Mouse (Mus musculus): ENCODE results near the gene 4930451I11Rik.

The 4930451I11Rik gene

GRCm38 (mm10) chr7:126799468-126800268 lies 31.8 kb downstream of the 4930451I11Rik start:
- ATAC-seq (ENCODE audit: low TSS enrichment), result peak; percentile 61

- peak; percentile 80 for ATAC-seq (ENCODE audit: low TSS enrichment)
These were observed 32.4 kb downstream of the 4930451I11Rik start for GRCm38 (mm10) chr7:126799050-126799467.

DNA sequence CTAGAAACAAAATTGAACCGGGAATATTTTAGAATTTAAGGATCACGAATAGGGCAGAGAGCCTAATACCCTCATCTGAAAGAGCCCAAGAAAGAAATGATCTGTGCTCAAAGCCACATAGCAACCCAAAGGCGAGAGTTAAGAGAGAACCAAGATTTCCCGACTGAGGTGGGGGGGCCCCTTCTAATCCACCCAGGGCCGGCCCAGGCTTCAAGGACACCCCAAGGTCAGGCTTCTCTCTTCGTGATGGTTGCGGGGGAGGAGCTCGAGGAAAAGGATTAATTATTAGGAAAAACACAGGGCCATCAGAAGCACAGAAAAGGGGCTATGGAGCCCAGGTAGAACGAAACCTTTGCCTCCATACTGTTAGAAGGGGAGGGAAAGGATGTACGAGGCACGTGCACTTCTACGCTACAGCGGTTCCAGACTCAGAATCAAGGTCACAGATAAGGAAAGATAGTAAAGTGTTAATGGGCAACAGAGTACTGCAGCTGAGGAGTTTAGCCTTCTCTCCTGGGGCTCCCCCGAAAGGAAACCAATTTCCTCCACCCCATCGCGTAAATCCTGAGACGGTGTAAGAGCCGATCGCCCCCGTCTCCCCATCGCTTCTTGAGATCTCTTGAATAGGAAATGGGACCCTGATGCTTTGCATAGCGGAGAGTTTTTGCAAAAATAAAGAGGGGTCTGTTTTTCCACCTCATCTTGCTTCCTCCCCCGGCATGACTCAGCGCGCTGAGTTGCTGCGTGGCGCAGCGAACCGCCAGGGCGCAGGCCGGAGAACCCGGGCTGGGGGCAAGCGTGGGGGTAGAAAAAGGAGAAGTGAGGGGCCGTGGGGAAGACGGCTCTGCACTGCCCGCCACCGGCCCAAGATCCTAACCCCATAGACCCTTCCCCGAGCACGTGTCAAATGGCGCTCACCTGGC lies 33.1 kb downstream of the 4930451I11Rik start:
- ATAC-seq (ENCODE audit: low TSS enrichment), result peak; percentile 0; the same call in 1 of the 2 replicates

DNA sequence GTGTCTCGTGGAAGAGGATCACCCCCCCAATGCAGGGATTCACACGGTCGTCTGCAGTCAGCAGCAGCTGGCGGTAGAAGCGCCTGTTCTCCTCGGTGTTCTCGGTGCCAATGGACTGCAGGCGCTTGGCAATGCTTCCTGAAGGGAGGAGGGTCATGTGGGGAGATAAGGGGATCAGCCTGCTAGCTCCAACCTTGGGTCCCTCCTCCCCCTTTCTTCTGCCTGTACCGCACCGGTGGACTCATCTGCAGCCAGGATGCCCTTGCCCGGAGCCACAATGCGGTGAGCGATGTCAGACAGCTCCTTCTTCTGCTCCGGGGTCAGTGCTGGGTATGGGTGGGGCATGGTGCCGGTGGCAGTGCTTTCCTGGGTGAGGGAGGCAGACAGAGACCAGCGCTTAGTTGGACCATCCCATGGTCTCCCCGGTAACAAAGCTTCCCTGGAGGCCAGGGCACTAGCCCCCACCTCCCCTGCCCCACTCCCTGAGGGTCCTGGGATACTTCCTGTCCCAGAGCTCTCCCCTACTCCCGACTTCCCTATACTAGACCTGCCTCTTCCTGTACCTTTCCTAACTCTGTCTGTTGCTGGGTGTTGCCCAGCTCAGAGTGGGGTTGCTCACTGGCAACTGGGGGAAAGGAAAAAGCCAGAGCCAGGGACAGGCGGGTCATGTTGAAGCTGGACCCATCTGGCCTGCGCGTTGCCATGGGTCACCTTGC lies 33.9 kb downstream of the 4930451I11Rik start, which contains the start of gene Fam57b:
Gene Fam57b (plus strand): TSS at position 258 of the 716 bp plus-strand sequence.
- no peak for ATAC-seq (ENCODE audit: low TSS enrichment)

DNA sequence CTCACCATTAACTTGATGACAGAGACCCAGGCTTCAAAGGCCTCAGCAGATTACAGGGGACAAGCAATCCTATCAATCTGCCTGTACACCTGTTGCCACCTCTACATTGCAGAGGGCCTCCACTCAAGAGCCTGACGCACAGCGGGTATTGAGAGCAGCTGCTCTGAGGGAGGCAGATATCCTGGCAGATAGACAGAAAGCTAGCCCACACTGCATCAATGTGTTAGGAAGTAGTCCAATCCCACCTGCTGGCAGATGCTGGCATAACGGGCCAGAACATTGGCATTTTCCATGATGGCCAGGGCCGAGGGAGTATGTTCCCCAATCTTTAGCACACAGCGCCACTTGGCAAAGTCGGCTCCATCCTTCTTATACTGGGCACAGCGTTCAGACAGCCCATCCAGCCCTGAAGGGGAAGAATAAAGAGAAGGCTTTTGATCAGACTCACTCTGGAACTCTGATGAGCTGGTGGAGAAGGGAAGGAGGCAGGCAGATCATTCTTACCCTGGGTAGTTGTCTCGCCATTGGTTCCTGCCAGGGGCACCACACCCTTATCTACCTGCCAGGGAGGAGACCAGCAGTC lies 35.0 kb downstream of the 4930451I11Rik start:
- no peak for ATAC-seq (ENCODE audit: low TSS enrichment)

GRCm38 (mm10) chr7:126795387-126796317 lies 35.8 kb downstream of the 4930451I11Rik start:
- ATAC-seq (ENCODE audit: low TSS enrichment), result no peak

DNA sequence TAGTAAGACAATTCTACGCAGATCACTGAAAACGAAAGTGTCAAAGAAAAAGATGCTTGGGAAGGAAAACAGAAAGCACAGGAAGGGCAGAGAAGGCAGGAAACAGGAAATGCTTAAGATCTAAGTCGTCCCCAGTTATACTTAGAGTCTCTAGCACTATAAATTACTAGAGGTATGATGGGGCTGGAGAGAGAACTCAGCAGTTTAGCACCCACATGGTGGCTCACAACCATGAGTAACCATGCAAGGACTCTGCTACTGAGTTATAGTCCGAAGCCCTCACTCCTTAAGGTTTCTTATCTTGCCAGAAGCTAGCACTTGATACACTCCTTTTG lies 37.2 kb downstream of the 4930451I11Rik start:
- no peak for ATAC-seq (ENCODE audit: low TSS enrichment)

DNA sequence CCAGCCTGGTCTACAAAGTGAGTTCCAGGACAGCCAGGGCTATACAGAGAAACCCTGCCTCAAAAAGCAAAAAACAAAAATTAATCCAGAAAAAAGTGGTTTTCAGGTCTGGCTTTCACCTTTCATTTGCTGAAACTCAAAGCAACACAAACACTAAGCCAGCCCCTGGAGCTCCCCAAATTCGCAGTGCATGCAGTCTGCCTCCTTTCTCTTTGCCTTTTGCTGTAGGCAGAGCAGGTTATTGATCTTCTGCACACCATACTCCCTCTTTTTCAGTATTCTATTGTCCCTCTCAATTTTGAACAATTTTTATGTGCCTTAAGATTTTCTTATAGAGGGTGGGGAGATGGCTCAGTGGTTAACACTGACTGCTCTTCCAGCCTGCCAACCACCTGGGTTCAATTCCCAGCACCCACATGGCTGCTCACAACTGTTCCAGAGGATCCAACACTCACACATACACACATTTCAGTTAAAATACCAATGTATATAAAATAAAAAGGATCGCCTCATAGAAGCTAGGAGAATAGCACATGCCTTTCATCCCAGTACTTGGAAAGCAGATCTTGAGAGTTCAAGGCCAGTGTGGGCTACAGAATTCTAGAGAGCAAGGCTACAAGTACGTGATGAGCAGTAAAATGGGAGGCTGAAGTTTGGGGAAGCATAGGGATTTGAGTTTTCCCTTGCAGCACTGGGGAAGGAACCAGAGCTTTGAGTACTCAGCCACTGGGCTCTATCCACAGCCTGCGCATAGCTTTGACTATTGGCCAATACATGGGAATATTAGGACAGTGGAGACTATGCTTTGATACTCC lies 37.8 kb downstream of the 4930451I11Rik start:
- ATAC-seq (ENCODE audit: low TSS enrichment), result no peak

DNA sequence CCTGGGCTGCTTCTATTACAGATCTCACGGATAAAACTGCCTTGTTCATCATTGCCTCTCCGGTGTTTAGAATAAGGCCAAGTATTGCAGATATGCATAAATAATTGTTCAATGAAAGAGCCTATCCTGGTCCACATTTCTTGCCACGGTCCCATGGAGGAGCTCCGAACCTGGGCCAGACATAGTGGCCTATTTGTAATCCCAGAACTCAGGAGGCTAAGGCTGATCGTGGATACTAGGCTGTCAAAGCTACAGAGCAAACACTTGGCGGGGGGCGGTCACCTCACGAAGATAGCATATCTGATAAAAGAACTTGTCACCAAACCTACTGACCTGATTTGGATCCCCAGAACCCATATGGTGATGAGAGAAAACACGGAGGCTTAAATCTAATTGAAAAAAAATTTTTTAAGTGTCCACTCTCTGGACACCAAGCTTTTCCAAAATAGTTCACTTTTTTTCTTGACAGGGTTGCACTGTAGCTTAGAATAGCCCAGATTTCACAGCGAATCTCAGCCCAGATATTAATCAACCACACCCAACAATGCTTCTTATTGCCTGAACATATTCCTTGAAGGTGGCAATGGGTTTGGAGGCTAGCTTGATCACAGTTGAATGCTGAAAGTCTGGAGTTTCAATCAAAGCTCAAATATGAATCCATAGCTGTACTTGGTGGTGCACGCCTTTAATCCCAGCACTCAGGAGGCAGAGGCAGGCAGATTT lies 38.6 kb downstream of the 4930451I11Rik start:
- no peak for ATAC-seq (ENCODE audit: low TSS enrichment)

DNA sequence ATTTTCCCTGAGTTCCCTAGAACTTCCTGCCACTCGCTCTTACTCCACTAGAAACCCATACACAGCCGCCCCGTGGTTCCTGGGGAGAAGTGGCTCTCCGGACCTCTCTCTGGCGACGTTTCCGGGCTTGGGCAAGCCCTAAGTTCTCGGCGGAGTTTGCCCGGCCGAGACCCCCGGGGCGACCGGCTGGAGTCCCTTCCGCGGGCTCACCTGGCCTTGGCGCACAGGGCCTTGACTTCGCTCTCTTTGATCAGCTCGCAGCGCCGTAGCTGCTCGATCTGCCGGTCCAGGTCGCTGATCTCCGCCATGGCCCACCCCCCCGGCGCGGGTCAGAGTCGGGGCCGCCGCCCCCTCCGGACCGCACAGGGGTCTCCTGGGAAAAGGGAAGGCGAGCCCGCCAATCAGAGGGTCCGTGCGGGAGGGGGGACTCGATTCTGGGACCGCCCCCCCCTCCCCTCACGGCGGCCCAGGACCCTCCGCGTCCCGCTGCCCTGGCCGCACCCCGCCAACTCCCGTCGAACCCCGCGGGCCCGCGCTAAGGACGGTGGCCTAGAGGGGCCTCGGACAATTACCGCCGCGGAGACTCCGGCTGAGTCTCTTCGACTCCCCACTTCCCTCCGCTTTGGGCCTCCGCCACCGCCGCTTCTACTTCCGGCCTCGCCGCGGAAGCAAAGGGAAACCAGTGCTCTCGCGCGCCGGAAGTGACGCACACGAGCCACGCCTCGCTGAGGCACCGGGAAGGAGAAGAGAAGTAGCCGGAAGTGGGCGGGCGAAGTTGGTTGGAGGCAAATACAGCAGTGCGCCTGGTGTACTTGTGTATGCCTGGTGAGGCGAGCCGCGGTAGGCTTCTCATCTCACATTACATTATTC lies 39.4 kb downstream of the 4930451I11Rik start, which contains the start of gene Ppp4c:
Gene Ppp4c (minus strand): TSS at position 646 of the 870 bp plus-strand sequence.
- peak; percentile 92 for ATAC-seq (ENCODE audit: low TSS enrichment)

DNA sequence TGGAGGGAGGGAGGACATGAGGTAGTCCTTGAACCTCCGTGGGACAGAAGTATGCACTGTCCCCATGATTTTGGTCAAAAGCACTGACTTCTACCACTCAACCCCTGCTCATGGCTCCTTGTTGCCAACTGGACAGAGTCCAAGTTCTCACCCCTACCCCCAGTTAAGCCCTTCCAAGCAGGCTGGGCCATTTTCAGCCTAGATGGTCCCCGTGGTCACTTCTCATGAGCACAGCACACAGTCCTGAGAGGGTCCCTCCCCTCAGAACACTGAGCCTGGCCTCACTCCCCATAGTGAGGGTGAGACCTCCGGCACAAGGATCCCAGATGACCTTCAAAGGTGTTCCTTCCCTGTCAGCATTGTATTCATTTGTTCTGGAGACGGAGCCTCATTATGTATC lies 42.3 kb downstream of the 4930451I11Rik start:
- no peak for ATAC-seq (ENCODE audit: low TSS enrichment)

GRCm38 (mm10) chr7:126786142-126786541 lies 45.3 kb downstream of the 4930451I11Rik start:
- no peak for ATAC-seq (ENCODE audit: low TSS enrichment)

DNA sequence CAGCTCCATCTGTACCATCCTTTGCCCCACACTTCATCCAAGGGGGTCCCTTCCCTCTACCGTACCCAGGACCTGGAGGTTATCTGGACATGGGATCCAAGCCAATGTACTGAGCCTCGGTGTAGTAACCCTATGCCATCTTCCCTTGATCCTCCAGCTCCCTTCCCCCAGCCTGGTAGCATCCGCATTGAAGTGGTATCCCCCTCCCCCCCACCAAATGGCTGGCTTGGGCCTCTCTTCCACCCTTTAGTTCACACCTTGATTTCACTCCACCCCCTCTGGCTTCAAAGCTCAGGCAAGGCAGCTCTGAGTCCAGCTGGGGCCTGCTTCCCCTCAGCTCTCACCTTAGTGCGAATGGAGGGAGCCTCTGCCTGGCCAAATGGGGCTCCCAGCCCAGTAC lies 46.4 kb downstream of the 4930451I11Rik start:
- ATAC-seq (ENCODE audit: low TSS enrichment), result no peak

DNA sequence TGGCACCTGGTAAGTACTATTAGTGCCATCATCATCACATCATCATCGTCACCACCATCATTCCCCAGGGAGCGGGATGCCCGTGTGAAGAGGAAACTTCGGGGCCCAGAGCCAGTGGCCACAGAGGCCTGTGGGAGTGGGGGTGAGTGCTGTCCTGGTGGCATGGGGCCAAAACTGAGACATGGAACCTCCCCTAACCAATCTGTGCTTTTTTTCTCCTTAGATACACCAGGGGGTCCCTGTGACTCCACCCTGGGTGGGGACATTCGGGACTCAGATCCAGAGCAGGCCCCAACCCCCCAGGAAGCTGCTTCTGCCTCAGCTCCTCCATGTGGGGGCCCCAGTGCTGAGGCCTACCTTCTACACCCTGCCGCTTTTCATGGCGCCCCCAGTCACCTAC lies 47.0 kb downstream of the 4930451I11Rik start:
- ATAC-seq (ENCODE audit: low TSS enrichment), result no peak

DNA sequence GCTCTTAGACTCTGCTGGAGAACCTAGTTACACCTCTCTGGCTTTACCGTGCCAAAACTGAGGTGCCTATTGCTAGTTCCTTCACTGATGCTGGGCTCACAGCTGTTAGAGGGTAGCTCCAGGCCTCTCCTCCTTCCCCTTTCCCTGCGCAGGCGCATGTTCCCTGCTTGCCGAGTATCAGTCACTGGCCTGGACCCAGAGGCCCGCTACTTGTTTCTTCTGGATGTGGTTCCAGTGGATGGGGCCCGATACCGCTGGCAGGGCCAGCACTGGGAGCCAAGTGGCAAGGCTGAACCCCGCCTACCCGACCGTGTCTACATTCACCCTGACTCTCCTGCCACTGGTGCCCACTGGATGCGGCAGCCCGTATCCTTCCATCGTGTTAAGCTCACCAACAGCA lies 48.7 kb downstream of the 4930451I11Rik start:
- no peak for ATAC-seq (ENCODE audit: low TSS enrichment)

GRCm38 (mm10) chr7:126781661-126782370 lies 49.6 kb downstream of the 4930451I11Rik start:
- ATAC-seq (ENCODE audit: low TSS enrichment), result no peak

DNA sequence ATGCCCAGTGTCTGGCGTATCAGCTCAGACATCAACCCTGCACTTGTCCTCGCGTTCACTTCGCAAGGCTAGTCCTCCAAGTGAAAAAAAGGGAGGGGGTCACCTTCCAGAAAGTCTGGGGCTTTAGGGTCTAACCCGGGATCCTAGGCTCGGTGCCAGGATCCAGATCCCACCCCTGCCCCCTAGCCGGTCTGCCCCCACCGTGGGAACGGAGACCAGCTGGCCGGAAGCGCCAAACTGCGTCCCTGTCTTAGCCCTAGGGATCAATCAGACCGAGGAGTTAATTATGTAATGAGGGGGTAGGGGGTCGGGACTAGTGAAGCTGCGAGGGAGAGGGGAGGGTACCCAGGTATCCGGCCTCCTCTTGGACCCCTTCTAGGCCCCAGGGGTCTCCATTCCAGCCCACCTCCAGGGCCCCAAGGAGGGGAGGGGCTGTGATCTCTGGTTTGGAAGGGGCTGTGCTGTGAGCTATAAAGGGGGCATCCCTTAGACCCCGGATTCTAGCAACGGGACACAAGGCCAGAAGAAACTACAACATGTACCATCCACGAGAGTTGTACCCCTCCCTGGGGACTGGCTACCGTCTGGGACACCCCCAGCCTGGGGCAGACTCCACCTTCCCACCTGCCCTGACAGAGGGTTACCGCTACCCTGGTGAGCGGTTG lies 50.3 kb downstream of the 4930451I11Rik start, which contains the start of gene Tbx6:
Gene Tbx6 (plus strand): TSS at position 513 of the 665 bp plus-strand sequence.
- ATAC-seq (ENCODE audit: low TSS enrichment), result no peak

All from frontal cortex, adult (tissue).